Mouse (Mus musculus) hindbrain, embryonic 15.5 days (tissue): ENCODE results near the gene Emc10. TPM values are rescaled to one million over a fixed set of nuclear protein-coding genes. Genes with fewer than 3 reads are reported as not detected.

Experiments
- ATAC-seq: fragments of 200-750 bp; cut with Nextera tagmentation; 2 replicates; pipeline ENCODE4 v1.8.0; 2017; ENCODE audit warnings: low read depth, moderate number of reproducible peaks, moderate TSS enrichment; ENCODE audit not compliant: low FRiP score
- H3K27ac ChIP-seq: fragments of 300-500 bp; sonication (generic); replicated peaks from 2 replicates; pipeline ENCODE4 v1.5.1; 2015; ENCODE audit warnings: mild to moderate bottlenecking, inconsistent platforms
- H3K27me3 ChIP-seq: fragments of 300-500 bp; sonication (generic); 2 replicates; pipeline ENCODE4 v1.6.1; 2015; ENCODE audit warnings: control low read depth, inconsistent platforms
- H3K36me3 ChIP-seq: fragments of 300-500 bp; sonication (generic); 2 replicates; pipeline ENCODE4 v1.6.1; 2015; ENCODE audit warnings: control low read depth, inconsistent platforms
- H3K4me1 ChIP-seq: fragments of 300-500 bp; sonication (generic); replicated peaks from 2 replicates; pipeline ENCODE4 v1.6.1; 2015; ENCODE audit warnings: control low read depth, inconsistent platforms
- H3K4me2 ChIP-seq: fragments of 300-500 bp; sonication (generic); 2 replicates; pipeline ENCODE4 v1.6.1; 2015; ENCODE audit warnings: moderate library complexity, mild to moderate bottlenecking, inconsistent platforms
- H3K4me3 ChIP-seq: fragments of 300-500 bp; sonication (generic); 2 replicates; pipeline ENCODE4 v1.5.1; 2015; ENCODE audit warnings: mild to moderate bottlenecking, inconsistent platforms
- H3K9ac ChIP-seq: fragments of 300-500 bp; sonication (generic); 2 replicates; pipeline ENCODE4 v1.6.1; 2015; ENCODE audit warnings: inconsistent platforms
- H3K9me3 ChIP-seq: fragments of 300-500 bp; sonication (generic); 2 replicates; pipeline ENCODE4 v1.6.1; 2016; ENCODE audit warnings: control low read depth, inconsistent platforms
- WGBS: fragments of 180-500 bp; shearing (Covaris S2); methylation state at CpG from one replicate; pipeline ENCODE4 v1.1.7; 2015; 5-methylcytosine and 5-hydroxymethylcytosine counted together
- polyA plus RNA-seq: library from polyadenylated mRNA; unstranded; fragments of >200 nt; fragmentation: Nextera tagmentation; extraction: Ambion mirVana; gene quantifications from 2 replicates; pipeline ENCODE4 v1.2.1, GENCODE M21; 2015

Emc10 gene
- polyA plus RNA-seq, 1 experiment from 2014 or later = 165 TPM

DNA sequence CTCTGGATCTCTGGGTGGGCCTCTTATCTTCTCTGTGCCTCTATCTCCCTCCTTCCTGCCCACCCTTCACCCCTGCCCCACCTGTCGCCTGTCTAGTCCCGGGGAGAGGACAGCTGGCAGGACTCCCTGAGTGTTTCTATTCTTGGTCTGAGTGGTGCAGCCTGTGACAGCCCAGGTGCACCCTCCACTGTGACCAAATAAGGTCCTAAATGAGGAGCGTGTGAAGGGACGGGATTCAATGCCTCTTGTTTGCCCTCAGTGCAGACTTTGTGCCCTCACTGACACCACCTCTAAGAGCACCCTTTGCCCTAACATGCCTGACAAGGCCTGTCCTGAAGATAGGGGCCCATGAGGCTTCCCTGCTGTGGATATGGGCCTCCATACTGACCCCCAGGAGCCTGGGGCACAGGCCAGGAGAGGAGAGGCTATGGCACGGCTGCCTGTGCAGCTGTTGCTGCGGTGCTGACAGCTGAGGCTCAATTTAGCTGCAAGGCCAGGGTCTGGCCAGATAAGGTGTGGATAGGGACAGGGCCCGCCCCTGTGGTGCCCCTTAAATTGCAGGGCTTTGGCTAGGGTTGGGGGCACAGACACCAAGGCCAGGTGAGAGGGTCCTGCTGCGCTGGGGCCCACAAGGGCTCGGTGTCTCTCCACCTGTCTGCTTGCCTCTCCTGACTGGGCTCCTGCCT is 23.2 kb downstream of the Emc10 start:
- no peak for ATAC-seq
- Histone ChIP-seq H3K4me2 (no peak overlapping the region), H3K9me3 (no peaks in the 10 kb centered on the region), H3K4me1 (peaks cover 37% of the 10 kb centered on the region), H3K27ac (no peak overlapping the region), H3K9ac (no peak overlapping the region), H3K4me3 (no peak overlapping the region), H3K36me3 (no peaks in the 10 kb centered on the region), H3K27me3 (peaks cover 4% of the 10 kb centered on the region; the same call in 1 of the 2 replicates)
- WGBS = 62% methylated on average over 9 of the region's 9 CpGs

DNA sequence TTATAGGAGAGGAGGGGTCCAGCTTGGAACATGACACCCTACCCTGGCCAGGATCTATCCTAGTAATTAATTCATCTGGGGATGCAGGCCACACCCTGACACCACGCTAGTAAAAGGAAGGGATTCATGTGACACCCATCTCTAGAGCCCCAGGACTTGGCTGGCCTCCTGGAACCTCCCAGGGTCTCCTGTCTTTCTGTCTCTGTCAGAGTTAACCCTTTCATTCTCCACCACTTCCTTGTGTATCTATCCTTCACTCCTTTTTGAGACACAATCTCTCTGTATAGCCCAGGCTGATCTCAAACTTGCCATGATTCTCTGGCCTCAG is 23.8 kb downstream of the Emc10 start:
- Histone ChIP-seq H3K27ac (no peak overlapping the region), H3K4me1 (peaks cover 38% of the 10 kb centered on the region)
- ATAC-seq = no peak

DNA sequence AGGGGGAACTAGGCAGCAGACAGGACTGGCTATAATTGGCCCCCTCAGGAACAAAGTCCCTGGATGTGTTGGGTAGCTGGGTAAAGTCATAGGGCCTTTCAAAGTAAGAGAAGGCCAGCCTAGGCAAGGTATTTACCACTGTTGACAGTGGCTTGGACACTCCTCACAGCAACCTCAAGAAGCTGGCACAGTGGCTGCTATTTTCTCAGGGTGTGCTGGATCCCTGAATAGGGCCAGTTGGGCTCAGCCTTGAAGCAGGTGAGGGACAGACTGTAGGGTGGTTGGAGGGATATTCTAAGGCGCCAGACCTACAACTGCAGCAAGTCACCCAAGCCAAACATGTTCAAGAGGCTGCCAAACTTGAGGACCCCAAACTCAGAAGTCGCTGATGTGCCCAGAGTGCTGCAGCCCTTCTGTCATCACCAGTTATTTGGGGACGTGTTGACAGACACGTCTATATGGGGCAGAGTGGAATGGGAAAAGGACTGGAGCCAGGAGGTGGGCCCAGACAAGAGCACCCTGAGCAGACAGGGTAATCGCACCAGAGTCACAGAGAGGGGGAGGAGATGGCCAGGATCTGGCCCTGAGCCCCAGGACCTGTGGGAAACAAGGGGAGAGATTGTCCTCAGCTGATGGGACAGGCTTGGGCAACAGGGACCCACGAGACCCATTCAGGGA is 24.3 kb downstream of the Emc10 start:
- no peak overlapping the region for H3K27ac ChIP-seq
- H3K9me3 ChIP-seq = no peaks in the 10 kb centered on the region
- no peak for ATAC-seq
- no peak overlapping the region for H3K9ac ChIP-seq
- H3K36me3 ChIP-seq = no peaks in the 10 kb centered on the region
- no peaks in the 10 kb centered on the region for H3K27me3 ChIP-seq
- peaks cover 43% of the 10 kb centered on the region for H3K4me1 ChIP-seq
- 51% methylated on average over 6 of the region's 6 CpGs for WGBS
- H3K4me2 ChIP-seq = no peak overlapping the region
- H3K4me3 ChIP-seq = no peak overlapping the region

More for the DNA sequence above, 23.8 kb downstream of the Emc10 start:
- Histone ChIP-seq H3K9me3 (no peaks in the 10 kb centered on the region), H3K4me3 (no peak overlapping the region), H3K36me3 (no peaks in the 10 kb centered on the region), H3K9ac (no peak overlapping the region), H3K4me2 (no peak overlapping the region), H3K27me3 (no peaks in the 10 kb centered on the region)
- WGBS = 29% methylated on average over 1 of the region's 1 CpGs

DNA sequence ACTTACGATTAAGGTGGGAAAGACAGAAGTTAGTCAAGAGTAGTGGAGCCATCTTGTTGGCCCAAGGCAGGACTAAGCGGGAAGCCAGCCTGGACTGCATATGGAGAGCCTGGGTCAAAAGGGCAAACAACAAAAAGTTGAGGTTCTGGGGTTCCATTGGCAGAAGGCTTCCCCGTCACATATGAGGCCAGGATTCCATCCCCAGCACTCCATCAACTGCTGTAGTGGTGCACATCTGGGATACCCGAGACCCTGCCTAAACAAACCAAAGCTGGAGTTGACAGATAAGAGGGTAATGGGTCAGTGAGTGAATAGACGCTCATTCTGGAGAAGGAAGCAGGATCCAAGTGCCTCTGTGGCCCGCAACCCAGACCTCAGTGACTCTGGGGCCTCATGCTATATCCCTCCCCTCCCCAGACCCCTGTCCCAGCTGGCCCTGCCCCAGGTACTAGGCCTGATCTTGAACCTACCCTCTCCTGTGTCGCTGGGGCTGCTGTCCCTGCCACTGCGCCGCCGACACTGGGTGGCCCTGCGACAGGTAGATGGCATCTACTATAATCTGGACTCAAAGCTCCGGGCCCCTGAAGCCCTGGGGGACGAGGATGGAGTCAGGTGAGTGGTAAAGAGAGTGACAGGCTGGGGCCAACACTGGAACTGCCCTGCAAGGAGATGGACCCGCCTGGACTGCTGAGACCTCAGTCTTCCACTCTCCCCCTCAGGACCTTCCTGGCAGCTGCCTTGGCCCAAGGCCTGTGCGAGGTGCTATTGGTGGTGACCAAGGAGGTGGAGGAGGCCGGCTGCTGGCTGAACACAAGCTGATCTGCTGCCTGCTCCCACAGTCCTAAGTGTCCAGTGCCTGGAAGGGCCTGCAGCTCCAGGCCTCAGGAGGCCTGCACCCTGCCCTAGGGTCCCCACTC is 25.4 kb downstream of the Emc10 start:
- 91% methylated on average over 16 of the region's 16 CpGs for WGBS
- Histone ChIP-seq H3K27me3 (no peaks in the 10 kb centered on the region), H3K9me3 (no peaks in the 10 kb centered on the region), H3K9ac (no peak overlapping the region), H3K4me2 (no peak overlapping the region), H3K36me3 (no peaks in the 10 kb centered on the region), H3K27ac (no peak overlapping the region), H3K4me3 (no peak overlapping the region), H3K4me1 (peaks cover 49% of the 10 kb centered on the region)
- ATAC-seq = no peak

DNA sequence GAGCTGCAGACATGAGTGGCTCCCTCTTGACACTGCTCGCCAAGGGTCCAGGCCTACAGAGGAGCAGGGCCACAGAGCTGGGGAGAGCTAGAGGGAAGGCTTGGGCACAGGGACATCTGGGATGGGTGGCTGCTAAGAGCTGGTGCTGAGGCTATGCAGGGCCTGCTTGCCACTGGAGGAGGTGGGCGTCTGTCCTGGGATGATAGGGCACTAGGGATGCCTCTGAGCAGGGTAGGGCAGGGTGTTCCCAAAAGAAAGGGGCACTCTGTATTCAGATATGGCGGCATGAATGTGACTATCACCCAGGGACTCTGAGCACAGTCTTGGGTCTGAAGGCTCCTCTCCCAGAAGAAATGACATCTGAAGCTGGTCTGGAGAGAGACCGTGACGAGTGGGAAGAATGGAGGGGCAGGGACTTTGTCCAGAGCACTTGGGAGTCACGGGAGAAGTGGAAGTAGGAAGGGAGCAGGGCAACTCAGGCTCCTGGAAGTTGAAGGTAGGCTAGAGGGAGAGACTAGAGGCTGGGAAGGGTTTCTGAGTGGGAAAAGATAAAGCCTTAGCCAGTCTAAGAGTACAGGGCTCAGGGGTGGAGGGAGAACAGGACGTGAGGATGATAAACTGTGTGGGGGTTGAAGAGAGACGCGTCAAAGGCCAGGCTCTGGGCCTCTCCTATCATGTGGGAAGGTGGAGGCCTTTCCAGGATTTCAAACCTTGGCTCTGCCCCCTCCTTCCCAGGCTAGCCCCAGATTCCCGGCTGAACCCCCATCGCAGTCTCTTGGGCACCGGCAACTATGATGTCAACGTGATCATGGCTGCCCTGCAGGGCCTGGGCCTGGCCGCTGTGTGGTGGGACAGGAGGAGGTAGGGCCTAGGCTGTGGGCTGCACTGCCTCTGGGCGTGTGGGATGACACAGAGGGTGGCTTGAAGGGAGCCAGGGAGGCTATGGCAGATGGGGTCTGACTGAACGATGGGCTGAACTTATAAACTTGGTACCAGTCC is 26.4 kb downstream of the Emc10 start:
- Histone ChIP-seq H3K9ac (no peak overlapping the region), H3K27ac (peak overlapping the region; percentile 97)

DNA sequence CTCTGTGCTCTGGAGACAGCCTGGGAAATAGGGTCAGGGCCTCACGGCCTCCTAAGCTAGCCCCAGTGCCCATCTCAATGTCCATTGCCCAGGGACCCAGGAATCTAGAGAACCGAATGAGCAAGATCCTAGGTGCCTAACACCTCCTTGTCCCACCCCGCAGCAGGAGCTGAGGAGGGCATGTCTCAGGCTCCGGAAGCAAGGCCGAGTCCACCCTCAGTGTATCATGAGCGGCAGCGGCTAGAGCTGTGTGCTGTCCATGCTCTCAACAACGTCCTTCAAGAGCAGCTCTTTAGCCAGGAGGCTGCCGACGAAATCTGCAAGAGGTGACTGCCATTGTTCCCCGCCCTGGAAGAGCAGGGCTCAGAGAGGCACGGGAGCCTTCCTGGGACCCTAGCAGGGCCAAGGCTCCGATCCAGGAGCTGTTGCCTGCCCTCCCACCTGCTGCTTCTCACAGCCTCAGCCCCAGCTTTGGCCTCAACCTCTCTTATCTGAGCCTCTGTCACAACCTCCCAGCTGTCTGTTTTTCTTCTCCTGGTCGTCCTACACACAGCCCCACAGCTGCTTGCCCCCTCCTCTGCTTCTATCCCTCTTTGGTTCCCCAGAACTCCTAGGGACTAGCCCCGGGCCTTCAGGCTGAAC is 27.6 kb downstream of the Emc10 start:
- WGBS = 43% methylated on average over 15 of the region's 15 CpGs
- Histone ChIP-seq H3K36me3 (no peaks in the 10 kb centered on the region), H3K9me3 (no peaks in the 10 kb centered on the region), H3K4me2 (peak overlapping the region; percentile 59), H3K27ac (peak overlapping the region; percentile 97), H3K9ac (peak overlapping the region; percentile 72), H3K27me3 (no peaks in the 10 kb centered on the region), H3K4me1 (peaks cover 53% of the 10 kb centered on the region), H3K4me3 (peak overlapping the region; percentile 67)
- no peak for ATAC-seq

More for the DNA sequence above, 26.4 kb downstream of the Emc10 start:
- WGBS = 88% methylated on average over 16 of the region's 16 CpGs
- Histone ChIP-seq H3K27me3 (no peaks in the 10 kb centered on the region), H3K4me2 (no peak overlapping the region), H3K9me3 (no peaks in the 10 kb centered on the region), H3K36me3 (no peaks in the 10 kb centered on the region), H3K4me1 (peaks cover 52% of the 10 kb centered on the region), H3K4me3 (no peak overlapping the region)
- no peak for ATAC-seq

DNA sequence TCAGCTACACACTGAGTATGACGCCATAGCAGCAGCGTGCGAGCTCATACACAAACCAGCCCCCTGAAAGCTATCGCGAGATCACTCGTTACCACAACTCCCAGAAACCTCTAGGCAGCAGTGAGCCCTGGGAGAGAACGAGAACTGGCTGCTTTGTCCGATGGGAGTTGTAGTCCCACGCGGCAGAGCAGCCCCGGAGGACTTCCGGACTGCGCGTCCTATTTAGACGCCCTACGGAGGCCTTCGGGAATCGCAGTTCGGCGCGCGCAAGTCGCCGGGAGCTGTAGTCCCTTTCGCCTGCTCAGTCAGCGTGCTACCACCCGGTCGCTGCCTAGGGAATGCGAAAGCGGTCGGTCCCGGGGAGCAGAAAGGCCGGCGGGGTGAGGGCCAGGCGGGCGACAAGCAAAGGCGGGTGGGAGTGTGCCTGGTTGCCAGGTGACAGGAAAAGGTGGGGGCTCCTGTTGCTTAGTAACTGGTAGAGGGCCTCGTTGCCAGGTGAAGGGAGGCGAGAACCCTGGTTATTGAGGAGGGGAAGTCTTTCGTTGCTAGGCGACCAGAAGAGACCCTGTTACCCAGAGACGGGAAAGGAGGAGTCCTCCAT is 28.4 kb downstream of the Emc10 start, which contains the start of gene Josd2:
Gene Josd2 (plus strand): TSS at position 170 of the 601 bp plus-strand sequence.
- Histone ChIP-seq H3K27ac (peak within 1 kb of the TSS; percentile 97), H3K27me3 (no peaks in the 10 kb centered on the region), H3K4me3 (peak within 1 kb of the TSS; percentile 67), H3K4me1 (peaks cover 54% of the 10 kb centered on the region), H3K9ac (peak within 1 kb of the TSS; percentile 72), H3K9me3 (no peaks in the 10 kb centered on the region), H3K4me2 (peak within 1 kb of the TSS; percentile 59), H3K36me3 (peaks cover 4% of the 10 kb centered on the region)
- WGBS = under 1% methylated on average over 42 of the region's 42 CpGs
- peak; percentile 94 for ATAC-seq

DNA sequence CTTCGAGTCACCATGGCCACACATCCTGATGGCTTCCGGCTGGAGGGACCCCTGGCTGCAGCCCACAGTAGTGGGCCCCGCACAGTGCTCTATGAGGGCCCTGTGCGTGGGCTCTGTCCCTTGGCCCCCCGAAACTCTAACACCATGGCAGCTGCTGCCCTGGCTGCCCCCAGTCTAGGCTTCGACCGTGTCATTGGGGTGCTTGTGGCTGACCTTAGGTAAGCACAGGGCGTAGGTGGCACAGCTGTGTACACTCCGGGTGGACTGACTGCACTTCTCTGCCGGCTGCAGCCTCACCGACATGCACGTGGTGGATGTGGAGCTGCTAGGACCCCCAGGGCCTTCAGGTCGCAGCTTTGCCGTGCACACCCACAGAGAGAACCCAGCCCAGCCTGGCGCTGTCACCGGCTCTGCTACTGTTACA is 29.4 kb downstream of the Emc10 start:
- Histone ChIP-seq H3K4me2 (peak overlapping the region; percentile 59; the same call in 1 of the 2 replicates), H3K9ac (no peak overlapping the region)
- WGBS = 76% methylated on average over 16 of the region's 16 CpGs

DNA sequence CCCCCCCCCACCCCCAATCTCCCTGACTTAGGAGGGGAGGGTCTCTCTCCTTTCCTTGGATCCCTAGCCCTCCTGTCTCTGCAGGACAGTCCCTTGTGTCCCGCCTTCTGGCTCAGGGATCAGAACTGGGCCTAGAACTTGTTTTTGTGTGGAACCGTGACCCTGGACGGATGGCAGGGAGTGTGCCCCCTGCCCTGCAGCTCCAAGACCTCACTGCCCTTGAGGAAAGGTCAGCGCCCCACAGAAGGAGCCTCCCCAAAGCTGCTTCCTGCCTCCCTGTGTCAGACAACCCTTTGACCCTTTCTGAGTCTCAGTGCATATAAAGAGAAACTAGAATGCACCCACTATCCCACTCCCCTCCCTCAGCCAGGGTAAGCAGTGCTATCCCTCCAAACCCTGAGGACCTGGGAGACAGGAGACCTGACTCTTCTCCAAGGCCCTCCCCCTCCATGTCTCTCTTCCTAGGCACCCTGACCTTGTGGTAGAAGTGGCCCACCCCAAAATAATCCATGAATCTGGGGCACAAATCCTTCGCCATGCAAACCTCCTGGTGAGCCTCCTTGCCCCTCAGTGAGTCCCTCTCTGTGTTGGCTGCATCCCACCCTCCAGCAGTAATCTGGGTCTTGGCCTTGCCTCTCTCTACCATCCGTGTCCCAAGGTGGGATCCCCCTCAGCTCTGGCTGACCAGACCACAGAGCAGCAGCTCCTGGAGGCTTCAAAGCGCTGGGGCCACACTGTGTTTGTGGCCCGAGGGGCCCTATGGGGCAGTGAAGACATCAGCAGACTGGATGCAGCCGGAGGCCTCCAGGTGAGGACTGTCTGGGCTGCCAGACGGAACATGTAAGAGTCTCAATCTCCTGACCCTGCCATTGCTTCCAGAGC is 30.1 kb downstream of the Emc10 start:
- Histone ChIP-seq H3K9ac (no peak overlapping the region), H3K36me3 (peaks cover 21% of the 10 kb centered on the region), H3K4me1 (peaks cover 64% of the 10 kb centered on the region), H3K27me3 (no peaks in the 10 kb centered on the region), H3K9me3 (no peaks in the 10 kb centered on the region), H3K27ac (peak overlapping the region; percentile 97), H3K4me2 (no peak overlapping the region), H3K4me3 (no peak overlapping the region)
- ATAC-seq = no peak
- 76% methylated on average over 10 of the region's 10 CpGs for WGBS

More for the DNA sequence above, 29.4 kb downstream of the Emc10 start:
- H3K9me3 ChIP-seq = no peaks in the 10 kb centered on the region
- no peak for ATAC-seq
- H3K27ac ChIP-seq = peak overlapping the region; percentile 97
- peaks cover 64% of the 10 kb centered on the region for H3K4me1 ChIP-seq
- H3K36me3 ChIP-seq = peaks cover 14% of the 10 kb centered on the region
- H3K27me3 ChIP-seq = no peaks in the 10 kb centered on the region
- no peak overlapping the region for H3K4me3 ChIP-seq

DNA sequence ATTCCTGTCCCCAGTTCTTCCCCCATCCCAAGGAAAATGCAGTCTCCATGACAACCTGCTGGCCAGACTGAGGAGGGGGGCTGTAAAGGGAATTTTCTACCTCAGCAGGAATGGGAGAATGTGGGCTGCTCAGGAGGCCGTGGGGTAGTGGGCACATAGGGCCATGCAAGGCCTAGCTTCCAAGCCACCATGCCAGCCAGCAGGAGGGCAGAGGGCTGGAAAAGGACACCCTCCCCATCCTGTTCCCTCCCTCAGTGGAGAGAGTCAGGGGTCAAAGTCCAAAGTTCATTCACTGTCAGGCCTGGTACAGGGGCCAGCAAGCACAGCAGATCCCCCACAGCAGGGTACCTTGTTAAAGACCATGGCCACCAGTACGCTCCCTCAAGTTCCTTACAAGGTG is 31.2 kb downstream of the Emc10 start, which contains the start of gene Aspdh:
Gene Aspdh (plus strand): TSS at position 281 of the 400 bp plus-strand sequence.
- 36% methylated on average over 2 of the region's 2 CpGs for WGBS
- no peak within 1 kb of the TSS for H3K4me3 ChIP-seq
- H3K27ac ChIP-seq = peak within 1 kb of the TSS; percentile 97
- no peak for ATAC-seq
- H3K27me3 ChIP-seq = no peaks in the 10 kb centered on the region
- no peaks in the 10 kb centered on the region for H3K9me3 ChIP-seq
- H3K4me1 ChIP-seq = peaks cover 64% of the 10 kb centered on the region
- H3K36me3 ChIP-seq = peaks cover 29% of the 10 kb centered on the region
- no peak within 1 kb of the TSS for H3K4me2 ChIP-seq
- 0 out of 2 replicates have a peak within 1 kb of the TSS, but pooled peaks have one; percentile 2 for H3K9ac ChIP-seq
